Mouse (Mus musculus): ENCODE data around the gene Phf20. TPM values are rescaled to one million over a fixed set of nuclear protein-coding genes. Genes with fewer than 3 reads are reported as not detected.

The Phf20 gene
- 148 and 181 TPM in 2 replicates for polyA plus RNA-seq (2015; fragmentation: Nextera tagmentation; extraction: Ambion mirVana)

GRCm38 (mm10) chr2:156196302-156197128 is at the start of gene Phf20:
Gene Phf20, plus strand, starts transcription at chr2:156196466.
- no peaks in the 10 kb centered on the region for H3K9me3 ChIP-seq (ENCODE audit: control insufficient read depth, low read length)
- H3K27me3 ChIP-seq (replicated peaks; ENCODE audit: control insufficient read depth, insufficient read depth, low read length) = no peaks in the 10 kb centered on the region
- H3K4me1 ChIP-seq (replicated peaks; ENCODE audit: control insufficient read depth, insufficient read depth, low read length) = peaks cover 29% of the 10 kb centered on the region
- H3K4me2 ChIP-seq (ENCODE audit: low read length) = peak within 1 kb of the TSS; percentile 64
- H3K9ac ChIP-seq (replicated peaks; ENCODE audit: low read depth, low read length) = peak within 1 kb of the TSS; percentile 94
- H3K4me3 ChIP-seq (replicated peaks; ENCODE audit: low read length) = peak within 1 kb of the TSS; percentile 88
- H3K36me3 ChIP-seq (ENCODE audit: control insufficient read depth, insufficient read depth) = no peaks in the 10 kb centered on the region
- H3K27ac ChIP-seq (ENCODE audit: low read length) = peak within 1 kb of the TSS; percentile 98
- peak; percentile 97 for ATAC-seq
- under 1% methylated on average over 87 of the region's 88 CpGs for WGBS

GRCm38 (mm10) chr2:156147316-156147915 is 48.9 kb upstream of the Phf20 start:
- Histone ChIP-seq H3K27ac (ENCODE audit: low read length) (no peak overlapping the region), H3K9ac (replicated peaks; ENCODE audit: low read depth, low read length) (no peak overlapping the region), H3K27me3 (replicated peaks; ENCODE audit: control insufficient read depth, insufficient read depth, low read length) (no peaks in the 10 kb centered on the region), H3K9me3 (ENCODE audit: control insufficient read depth, low read length) (no peaks in the 10 kb centered on the region), H3K4me2 (ENCODE audit: low read length) (no peak overlapping the region), H3K4me1 (replicated peaks; ENCODE audit: control insufficient read depth, insufficient read depth, low read length) (peaks cover 15% of the 10 kb centered on the region), H3K36me3 (ENCODE audit: control insufficient read depth, insufficient read depth) (peaks cover 25% of the 10 kb centered on the region), H3K4me3 (replicated peaks; ENCODE audit: low read length) (no peak overlapping the region)
- no peak for ATAC-seq
- 81% methylated on average over 3 of the region's 3 CpGs for WGBS

GRCm38 (mm10) chr2:156151538-156151937 is 44.7 kb upstream of the Phf20 start:
- no peak for ATAC-seq
- peaks cover 36% of the 10 kb centered on the region for H3K36me3 ChIP-seq (ENCODE audit: control insufficient read depth, insufficient read depth)

GRCm38 (mm10) chr2:156165478-156165877 is 30.8 kb upstream of the Phf20 start:
- ATAC-seq = no peak
- H3K36me3 ChIP-seq (ENCODE audit: control insufficient read depth, insufficient read depth) = peaks cover 48% of the 10 kb centered on the region
- H3K4me2 ChIP-seq (ENCODE audit: low read length) = no peak overlapping the region

More at GRCm38 (mm10) chr2:156151538-156151937, 44.7 kb upstream of the Phf20 start:
- Histone ChIP-seq H3K4me1 (replicated peaks; ENCODE audit: control insufficient read depth, insufficient read depth, low read length) (no peaks in the 10 kb centered on the region), H3K27ac (ENCODE audit: low read length) (no peak overlapping the region), H3K9ac (replicated peaks; ENCODE audit: low read depth, low read length) (no peak overlapping the region), H3K27me3 (replicated peaks; ENCODE audit: control insufficient read depth, insufficient read depth, low read length) (no peaks in the 10 kb centered on the region), H3K4me3 (replicated peaks; ENCODE audit: low read length) (no peak overlapping the region), H3K4me2 (ENCODE audit: low read length) (no peak overlapping the region), H3K9me3 (ENCODE audit: control insufficient read depth, low read length) (no peaks in the 10 kb centered on the region)

GRCm38 (mm10) chr2:156166557-156166956 is 29.7 kb upstream of the Phf20 start:
- 93% methylated on average over 5 of the region's 5 CpGs for WGBS
- no peak for ATAC-seq
- Histone ChIP-seq H3K4me2 (ENCODE audit: low read length) (no peak overlapping the region), H3K27ac (ENCODE audit: low read length) (no peak overlapping the region), H3K9me3 (ENCODE audit: control insufficient read depth, low read length) (no peaks in the 10 kb centered on the region), H3K9ac (replicated peaks; ENCODE audit: low read depth, low read length) (no peak overlapping the region), H3K27me3 (replicated peaks; ENCODE audit: control insufficient read depth, insufficient read depth, low read length) (no peaks in the 10 kb centered on the region), H3K4me1 (replicated peaks; ENCODE audit: control insufficient read depth, insufficient read depth, low read length) (no peaks in the 10 kb centered on the region), H3K4me3 (replicated peaks; ENCODE audit: low read length) (no peak overlapping the region), H3K36me3 (ENCODE audit: control insufficient read depth, insufficient read depth) (peaks cover 47% of the 10 kb centered on the region)

More at GRCm38 (mm10) chr2:156165478-156165877, 30.8 kb upstream of the Phf20 start:
- no peak overlapping the region for H3K27ac ChIP-seq (ENCODE audit: low read length)
- H3K4me1 ChIP-seq (replicated peaks; ENCODE audit: control insufficient read depth, insufficient read depth, low read length) = no peaks in the 10 kb centered on the region
- no peaks in the 10 kb centered on the region for H3K9me3 ChIP-seq (ENCODE audit: control insufficient read depth, low read length)
- H3K9ac ChIP-seq (replicated peaks; ENCODE audit: low read depth, low read length) = no peak overlapping the region
- H3K27me3 ChIP-seq (replicated peaks; ENCODE audit: control insufficient read depth, insufficient read depth, low read length) = no peaks in the 10 kb centered on the region
- no peak overlapping the region for H3K4me3 ChIP-seq (replicated peaks; ENCODE audit: low read length)
- 95% methylated on average over 1 of the region's 1 CpGs for WGBS

- Histone ChIP-seq H3K9me3 (ENCODE audit: control insufficient read depth, low read length) (no peaks in the 10 kb centered on the region), H3K27me3 (replicated peaks; ENCODE audit: control insufficient read depth, insufficient read depth, low read length) (no peaks in the 10 kb centered on the region), H3K27ac (ENCODE audit: low read length) (no peak overlapping the region), H3K36me3 (ENCODE audit: control insufficient read depth, insufficient read depth) (peaks cover 17% of the 10 kb centered on the region), H3K9ac (replicated peaks; ENCODE audit: low read depth, low read length) (no peak overlapping the region), H3K4me3 (replicated peaks; ENCODE audit: low read length) (no peak overlapping the region), H3K4me2 (ENCODE audit: low read length) (no peak overlapping the region), H3K4me1 (replicated peaks; ENCODE audit: control insufficient read depth, insufficient read depth, low read length) (peaks cover 27% of the 10 kb centered on the region)
- ATAC-seq = no peak
- 82% methylated on average over 6 of the region's 6 CpGs for WGBS
Measured at GRCm38 (mm10) chr2:156177079-156177478, 19.2 kb upstream of the Phf20 start.

GRCm38 (mm10) chr2:156177651-156178050 is 18.6 kb upstream of the Phf20 start:
- Histone ChIP-seq H3K4me1 (replicated peaks; ENCODE audit: control insufficient read depth, insufficient read depth, low read length) (peaks cover 27% of the 10 kb centered on the region), H3K9ac (replicated peaks; ENCODE audit: low read depth, low read length) (no peak overlapping the region), H3K27me3 (replicated peaks; ENCODE audit: control insufficient read depth, insufficient read depth, low read length) (no peaks in the 10 kb centered on the region), H3K9me3 (ENCODE audit: control insufficient read depth, low read length) (no peaks in the 10 kb centered on the region), H3K4me2 (ENCODE audit: low read length) (peak overlapping the region; percentile 30), H3K27ac (ENCODE audit: low read length) (no peak overlapping the region), H3K4me3 (replicated peaks; ENCODE audit: low read length) (no peak overlapping the region), H3K36me3 (ENCODE audit: control insufficient read depth, insufficient read depth) (peaks cover 13% of the 10 kb centered on the region)
- ATAC-seq = no peak
- WGBS = 78% methylated on average over 7 of the region's 7 CpGs

- WGBS = 1% methylated on average over 47 of the region's 47 CpGs
- Histone ChIP-seq H3K36me3 (ENCODE audit: control insufficient read depth, insufficient read depth) (peaks cover 8% of the 10 kb centered on the region), H3K4me1 (replicated peaks; ENCODE audit: control insufficient read depth, insufficient read depth, low read length) (peaks cover 25% of the 10 kb centered on the region), H3K9ac (replicated peaks; ENCODE audit: low read depth, low read length) (peak overlapping the region; percentile 100), H3K9me3 (ENCODE audit: control insufficient read depth, low read length) (no peaks in the 10 kb centered on the region), H3K4me2 (ENCODE audit: low read length) (peak overlapping the region; percentile 82), H3K27me3 (replicated peaks; ENCODE audit: control insufficient read depth, insufficient read depth, low read length) (no peaks in the 10 kb centered on the region), H3K27ac (ENCODE audit: low read length) (peak overlapping the region; percentile 98), H3K4me3 (replicated peaks; ENCODE audit: low read length) (peak overlapping the region; percentile 73)
- ATAC-seq = peak; percentile 31
Measured at GRCm38 (mm10) chr2:156179046-156179795, 17.0 kb upstream of the Phf20 start.

GRCm38 (mm10) chr2:156179796-156180093 is 16.5 kb upstream of the Phf20 start:
- peak overlapping the region; percentile 100 for H3K9ac ChIP-seq (replicated peaks; ENCODE audit: low read depth, low read length)
- no peaks in the 10 kb centered on the region for H3K27me3 ChIP-seq (replicated peaks; ENCODE audit: control insufficient read depth, insufficient read depth, low read length)
- 0% methylated on average over 33 of the region's 41 CpGs for WGBS
- peak overlapping the region; percentile 73 for H3K4me3 ChIP-seq (replicated peaks; ENCODE audit: low read length)
- H3K4me2 ChIP-seq (ENCODE audit: low read length) = no peak overlapping the region
- peak overlapping the region; percentile 98 for H3K27ac ChIP-seq (ENCODE audit: low read length)
- peaks cover 8% of the 10 kb centered on the region for H3K36me3 ChIP-seq (ENCODE audit: control insufficient read depth, insufficient read depth)
- H3K9me3 ChIP-seq (ENCODE audit: control insufficient read depth, low read length) = no peaks in the 10 kb centered on the region
- H3K4me1 ChIP-seq (replicated peaks; ENCODE audit: control insufficient read depth, insufficient read depth, low read length) = peaks cover 25% of the 10 kb centered on the region
- peak; percentile 14 for ATAC-seq
